Mouse (Mus musculus) left cerebral cortex, adult 18-20 months (tissue): ENCODE data around the gene Slit2. TPM values are rescaled to one million over a fixed set of nuclear protein-coding genes. Genes with fewer than 3 reads are reported as not detected.

ENCODE experiments used
- DNase-seq, 2 experiments: peaks; one replicate each; pipeline ENCODE4 v3.0.0; 2021 to 2022; ENCODE audit warnings: low spot score in 2 of 2, mixed read lengths in 1 of 2
- total RNA-seq, 2 experiments: library from RNA; stranded (reverse); gene quantifications; 2 replicates each; pipeline ENCODE4 v1.2.3; 2021

Slit2 gene
- total RNA-seq, 2 experiments from 2014 or later, result 23.5 to 24.3 TPM

DNA sequence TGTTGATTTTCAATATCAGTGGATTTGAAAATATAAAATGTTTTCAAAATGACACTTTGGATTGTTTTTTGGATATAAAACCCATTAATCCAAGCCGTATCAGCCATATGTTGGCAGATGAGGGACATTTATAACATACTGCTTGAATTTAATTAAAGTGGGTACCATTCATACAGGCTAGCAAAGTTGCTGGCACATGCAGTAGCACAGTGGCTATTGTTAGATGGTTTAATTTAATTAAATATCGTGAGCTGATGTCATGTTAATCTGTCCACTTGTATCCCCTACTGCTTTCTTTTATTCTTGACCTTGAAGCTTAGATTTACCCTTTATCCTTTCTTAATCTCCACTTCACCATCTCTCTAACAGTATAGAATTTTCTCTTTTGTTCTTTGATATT, 232.3 kb downstream of the Slit2 start:
- DNase-seq, result no peak

DNA sequence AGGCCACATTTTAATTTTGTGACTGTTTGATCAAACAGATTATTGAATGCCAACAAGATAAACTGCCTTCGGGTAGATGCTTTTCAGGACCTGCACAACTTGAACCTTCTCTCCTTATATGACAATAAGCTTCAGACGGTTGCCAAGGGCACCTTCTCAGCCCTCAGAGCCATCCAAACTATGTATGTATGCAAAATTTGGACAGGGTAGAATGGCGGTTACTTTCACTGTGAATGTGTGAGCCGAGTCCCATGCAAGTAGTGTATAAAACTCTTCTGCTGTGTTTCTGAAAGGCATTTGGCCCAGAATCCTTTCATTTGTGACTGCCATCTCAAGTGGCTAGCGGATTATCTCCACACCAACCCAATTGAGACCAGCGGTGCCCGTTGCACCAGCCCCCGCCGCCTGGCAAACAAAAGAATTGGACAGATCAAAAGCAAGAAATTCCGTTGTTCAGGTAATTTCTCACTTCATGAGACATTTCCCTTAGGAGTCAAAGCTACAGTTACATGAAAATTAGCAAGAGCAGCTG, 236.8 kb downstream of the Slit2 start:
- DNase-seq, result no peak

- DNase-seq, result no peak
These were observed 242.6 kb downstream of the Slit2 start for GRCm38 (mm10) chr5:48225500-48225899.

DNA sequence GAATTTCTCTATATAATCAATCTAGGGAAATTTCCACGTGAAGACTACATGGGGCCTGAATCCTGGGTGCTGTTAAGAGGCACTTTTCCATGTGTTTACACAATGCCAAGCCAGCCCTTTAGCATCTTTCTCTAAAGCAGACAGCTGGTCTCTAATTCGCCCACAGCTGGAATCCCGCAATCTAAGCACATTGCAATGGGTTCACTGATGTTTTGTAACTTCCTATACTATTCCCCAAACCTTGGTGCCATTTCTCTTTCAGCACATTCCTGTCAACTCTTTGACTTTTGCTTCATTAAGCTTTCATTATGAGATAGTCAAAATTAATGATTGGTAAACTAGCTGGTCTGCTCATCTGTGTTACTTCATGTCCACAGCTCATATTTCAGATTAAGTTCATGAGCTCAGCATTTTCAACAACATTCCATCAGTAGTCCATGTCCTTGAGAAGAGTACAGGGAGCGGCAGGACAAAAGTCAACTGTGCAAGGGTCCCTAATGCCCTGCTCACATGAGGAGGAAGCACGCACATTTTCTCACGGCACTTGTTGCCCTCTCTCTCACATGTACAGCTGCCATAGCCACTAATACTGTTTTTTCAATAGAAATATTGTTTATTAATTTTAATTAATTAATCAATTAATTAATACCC, 247.6 kb downstream of the Slit2 start:
- no peak for DNase-seq

DNA sequence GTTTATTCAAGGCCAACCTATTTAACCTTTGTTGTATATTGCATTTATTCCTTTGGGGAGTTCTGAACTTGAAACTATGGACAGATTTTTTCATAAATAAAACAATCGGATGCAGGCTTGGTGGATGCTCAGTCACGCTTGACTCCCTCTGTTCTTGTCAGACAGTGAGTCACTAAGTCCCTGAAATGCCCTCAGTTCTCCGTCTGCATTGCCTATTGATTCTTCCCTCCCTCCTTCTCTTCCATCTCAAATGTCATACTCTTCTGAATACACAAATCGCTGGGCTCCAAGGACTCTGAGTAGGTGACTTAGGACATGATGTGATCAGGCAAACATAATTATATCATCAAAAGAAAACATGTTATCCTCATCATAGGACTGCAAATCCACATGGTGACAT, 251.8 kb downstream of the Slit2 start:
- no peak for DNase-seq

DNA sequence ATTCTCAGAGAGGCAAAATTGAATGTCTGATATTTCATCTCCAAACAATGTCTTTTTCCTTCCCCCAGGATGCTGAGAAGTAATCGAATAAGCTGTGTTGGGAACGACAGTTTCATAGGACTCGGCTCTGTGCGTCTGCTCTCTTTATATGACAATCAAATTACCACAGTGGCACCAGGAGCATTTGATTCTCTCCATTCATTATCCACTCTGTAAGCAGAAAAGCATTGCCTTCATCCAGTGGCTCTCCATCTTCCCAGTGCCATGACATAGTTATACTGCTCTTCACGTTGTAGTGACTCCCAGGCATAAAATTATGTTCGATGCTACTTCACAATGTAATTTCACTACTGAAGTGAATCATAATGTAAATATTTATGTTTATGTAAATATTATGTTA, 252.3 kb downstream of the Slit2 start:
- DNase-seq, result no peak

DNA sequence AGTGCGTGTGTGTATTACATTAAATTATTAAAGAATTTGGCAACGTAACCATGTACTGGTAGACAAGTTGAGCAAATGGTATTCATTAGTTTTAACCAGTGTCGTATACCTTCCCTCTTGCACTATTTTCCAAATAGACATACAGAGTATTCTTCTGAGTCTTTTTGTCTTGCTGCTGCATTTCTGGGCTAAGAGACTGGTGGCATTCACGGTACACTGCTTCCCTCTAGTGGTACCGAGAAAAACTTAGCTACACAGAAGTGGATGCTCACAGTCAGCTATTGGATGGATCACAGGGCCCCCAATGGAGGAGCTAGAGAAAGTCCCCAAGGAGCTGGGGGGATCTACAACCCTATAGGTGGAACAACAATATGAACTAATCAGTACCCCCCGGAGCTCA, 257.8 kb downstream of the Slit2 start:
- DNase-seq, result peak; percentile 32 to 36

GRCm38 (mm10) chr5:48248327-48248726, 265.4 kb downstream of the Slit2 start:
- no peak for DNase-seq

GRCm38 (mm10) chr5:48277561-48277960, 294.6 kb downstream of the Slit2 start:
- no peak for DNase-seq

- no peak for DNase-seq
These were observed 318.2 kb downstream of the Slit2 start for GRCm38 (mm10) chr5:48301186-48301585.

GRCm38 (mm10) chr5:48315057-48315602, 332.2 kb downstream of the Slit2 start:
- no peak for DNase-seq

DNA sequence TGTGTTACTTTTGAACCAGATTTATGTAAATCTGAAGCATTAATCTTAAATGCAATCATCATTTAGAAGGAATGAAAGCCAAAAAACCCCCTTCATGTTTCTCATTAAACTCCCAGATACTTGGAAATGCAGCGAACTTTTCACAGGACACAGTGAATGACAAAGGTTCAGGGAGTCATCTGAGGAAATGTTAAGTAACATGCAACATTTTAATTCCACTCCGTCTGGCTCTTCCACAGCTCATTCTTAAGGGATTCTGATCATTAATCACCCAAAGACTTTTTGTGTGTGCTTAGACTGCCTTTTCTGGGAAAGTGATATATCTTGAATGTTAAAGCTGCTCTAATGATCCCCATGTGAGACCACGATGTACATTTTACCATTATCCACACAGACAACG, 337.7 kb downstream of the Slit2 start:
- DNase-seq, result no peak

DNA sequence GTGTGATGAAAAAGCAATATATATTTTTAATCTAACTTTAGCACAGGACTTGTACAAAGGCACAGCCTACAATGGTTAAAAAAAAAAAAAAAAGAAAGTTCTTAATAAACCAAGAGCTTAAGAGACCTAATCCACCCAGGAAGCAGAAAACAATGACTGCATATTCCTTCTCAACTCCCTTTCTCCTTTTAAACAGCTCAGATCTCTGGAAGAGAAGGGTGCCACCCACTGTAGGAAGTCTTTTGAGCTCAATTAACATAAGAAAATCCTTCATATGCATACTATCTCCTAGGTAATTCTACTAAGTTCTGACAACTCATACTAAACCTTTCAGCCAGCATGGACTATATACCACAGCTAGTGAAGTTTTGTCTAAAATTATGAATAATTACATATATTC, 343.3 kb downstream of the Slit2 start:
- DNase-seq, result no peak

GRCm38 (mm10) chr5:48327652-48328051, 344.7 kb downstream of the Slit2 start, which contains the start of gene 5730480H06Rik:
Gene 5730480H06Rik, plus strand, starts transcription at chr5:48327952.
- no peak for DNase-seq

DNA sequence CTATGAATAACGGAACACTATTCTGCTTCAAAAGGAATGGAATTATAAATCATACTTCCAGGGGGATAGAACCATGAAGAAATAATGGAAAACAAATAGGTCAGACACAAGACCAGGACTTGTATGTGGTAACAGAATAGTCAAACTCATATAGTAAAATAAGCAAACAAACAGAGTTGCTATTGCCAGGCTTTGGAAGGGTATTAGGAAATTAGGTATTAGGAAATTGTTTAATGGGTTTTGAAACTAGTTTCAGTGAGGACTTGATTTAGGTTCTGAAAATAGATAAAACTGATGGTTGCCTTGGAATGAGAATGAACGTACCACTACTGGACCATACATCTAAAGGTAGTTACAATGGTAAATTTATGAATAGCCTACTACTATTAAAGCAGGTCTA, 346.8 kb downstream of the Slit2 start:
- no peak for DNase-seq

DNA sequence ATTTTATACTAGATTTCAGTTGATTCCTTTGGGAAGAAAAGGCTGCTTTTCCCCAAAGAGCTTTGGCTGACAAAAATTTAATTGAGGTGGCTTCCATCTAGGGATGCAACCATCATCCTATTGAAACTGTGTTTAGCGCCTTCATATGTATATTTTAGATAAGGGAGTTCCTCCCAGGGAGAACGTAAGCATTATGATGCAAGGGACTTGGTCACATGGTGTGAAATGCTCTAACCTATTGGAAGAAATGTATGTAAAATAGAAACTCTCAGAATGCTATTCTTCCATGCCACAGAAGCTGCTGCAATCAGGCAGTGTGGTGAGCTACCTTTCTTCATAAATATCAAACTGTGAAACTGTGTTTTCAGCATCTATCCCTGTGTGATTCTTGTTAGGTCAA, 347.9 kb downstream of the Slit2 start:
- DNase-seq, result no peak

- DNase-seq, result no peak
These were observed 348.5 kb downstream of the Slit2 start for GRCm38 (mm10) chr5:48331441-48331840.

GRCm38 (mm10) chr5:48333407-48333806, 350.5 kb downstream of the Slit2 start:
- no peak for DNase-seq

DNA sequence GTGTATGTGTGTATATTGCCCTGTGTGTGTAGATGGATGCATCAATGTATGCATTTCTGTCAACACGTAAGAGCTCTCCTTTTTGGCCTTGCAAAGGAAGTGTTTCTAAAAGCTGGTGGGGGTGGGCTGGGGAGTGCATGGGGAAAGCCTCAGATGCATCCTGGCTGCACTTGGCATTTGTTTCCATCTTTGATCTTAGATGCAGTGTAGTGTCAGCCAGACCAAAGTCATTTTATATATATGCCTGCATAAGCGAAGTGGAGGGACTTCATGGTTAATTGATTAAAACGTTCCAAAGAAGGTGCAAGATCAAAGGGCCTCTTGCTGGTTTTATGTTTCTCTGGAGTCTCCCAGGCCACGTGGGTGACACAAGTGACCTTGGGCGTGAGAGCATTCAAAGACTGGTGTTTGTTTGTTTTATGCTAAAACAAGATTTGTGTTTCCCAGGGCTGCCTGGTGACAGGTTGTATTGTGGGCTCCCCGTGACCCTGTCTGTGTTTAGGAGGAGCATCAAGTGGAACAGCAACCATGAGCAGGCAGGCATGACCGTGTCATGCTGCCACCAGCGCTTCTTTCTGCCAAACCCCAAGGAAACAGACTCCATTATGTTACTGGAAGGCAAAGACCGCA, 351.1 kb downstream of the Slit2 start:
- DNase-seq, result no peak

DNA sequence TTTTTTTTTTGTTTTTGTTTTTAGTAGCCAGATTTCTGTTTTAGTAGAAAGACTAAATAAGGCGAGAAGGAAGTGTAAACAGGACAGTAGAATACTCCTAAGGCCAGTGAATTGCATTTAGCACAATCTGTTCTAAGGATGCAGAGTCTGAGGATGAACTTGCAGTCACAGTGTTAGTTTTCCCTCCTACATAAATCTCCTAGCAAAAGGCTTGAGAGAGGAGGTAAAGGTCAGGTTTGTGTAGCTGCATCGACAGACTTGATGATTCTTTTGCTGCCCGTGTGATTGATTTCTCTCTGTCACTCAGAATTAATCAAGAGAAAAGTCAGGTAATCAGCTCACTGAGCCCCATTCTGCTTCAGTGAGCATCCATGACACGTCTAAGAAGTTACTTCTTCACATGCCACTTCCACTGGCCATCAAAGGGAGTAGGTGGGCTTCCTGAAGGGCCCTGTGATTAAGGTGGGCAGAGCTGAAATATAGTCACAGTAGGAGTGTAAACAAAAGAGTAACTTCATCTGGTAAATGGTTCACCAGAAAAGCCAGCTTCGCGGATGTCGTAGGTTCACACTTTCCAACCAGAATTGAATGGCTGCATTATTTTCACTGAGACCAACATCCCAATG, 358.0 kb downstream of the Slit2 start:
- no peak for DNase-seq

DNA sequence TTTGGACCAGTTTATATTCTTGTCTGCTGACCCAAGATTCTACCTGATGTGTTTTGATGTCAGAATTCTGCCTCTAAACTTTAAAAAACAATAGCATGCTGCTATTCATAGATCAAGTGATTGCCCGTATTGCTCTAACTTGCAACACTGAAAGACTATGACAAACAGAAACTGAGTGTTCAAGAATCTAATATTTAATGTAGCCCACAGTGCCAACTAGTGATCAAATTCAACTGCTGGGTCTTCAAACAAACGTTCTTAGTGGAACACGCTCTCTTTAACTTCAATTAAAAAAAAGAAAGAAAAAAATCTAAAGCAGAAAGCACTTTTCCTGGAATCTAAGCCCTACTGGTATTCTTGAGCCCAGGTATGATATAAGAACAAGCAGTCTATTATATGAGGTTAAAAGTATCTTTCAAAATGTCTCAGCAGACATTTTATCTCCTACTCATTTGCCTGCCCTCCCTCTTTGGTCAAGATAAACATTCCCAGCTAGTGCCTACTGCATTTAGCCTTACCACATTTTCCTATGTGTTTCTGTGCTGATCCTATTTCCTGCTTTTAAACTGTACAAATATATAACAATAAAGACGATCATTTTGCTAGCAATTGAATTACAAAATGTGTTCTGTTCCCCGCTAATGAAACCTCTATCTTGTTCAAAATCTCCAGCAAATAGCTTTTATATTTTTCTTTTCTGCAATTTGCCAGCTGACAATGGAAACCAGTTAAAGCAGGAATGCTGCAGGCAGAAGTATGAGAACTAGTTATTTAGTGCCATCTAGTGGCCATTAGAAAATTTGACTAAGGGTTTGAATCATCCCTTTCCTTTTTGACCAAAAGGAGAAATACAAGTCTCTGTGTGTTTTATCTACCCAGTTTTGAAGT, 362.4 kb downstream of the Slit2 start:
- no peak for DNase-seq
